Mouse (Mus musculus) megakaryocyte, embryonic 14.5 days (primary cell): ENCODE measurements around the gene Brwd1.
"Not testable (repeated sequence)": the region's sequence is repeated elsewhere in the genome, so short reads cannot be mapped to it uniquely, and the experiment has no call there.

Experiments
- FLI1 ChIP-seq: IDR thresholded peaks from 2 replicates; pipeline ENCODE4 v1.6.1; 2012; ENCODE audit warnings: low read length, inconsistent platforms, mixed read lengths
- GATA1 ChIP-seq: IDR thresholded peaks from 3 replicates; pipeline ENCODE4 v1.6.1; 2012; ENCODE audit warnings: mixed read lengths, low read length, inconsistent platforms, borderline replicate concordance

DNA sequence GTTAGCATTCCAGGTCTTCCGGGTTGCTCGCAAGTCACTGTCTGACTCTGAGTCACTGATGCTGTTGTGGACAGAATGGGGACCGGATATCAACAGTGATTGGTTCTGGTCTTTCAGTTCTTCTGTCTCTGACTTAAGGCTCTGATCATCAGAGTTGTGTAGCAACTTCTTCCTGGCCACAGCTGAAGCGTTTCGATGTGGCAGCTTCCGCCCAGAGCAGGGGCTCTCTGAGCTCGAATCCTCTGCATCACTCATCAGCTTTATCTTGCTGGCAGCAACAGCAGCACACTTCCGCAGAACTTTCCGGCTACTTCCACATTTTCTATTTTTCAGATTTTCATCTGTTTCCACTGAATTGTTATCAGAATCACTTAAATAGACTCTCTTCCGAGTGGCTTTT, 78.0 kb downstream of the Brwd1 start:
- TF ChIP-seq GATA1, FLI1: not testable (repeated sequence)
